Mouse (Mus musculus): ENCODE results near the gene Tmem179b. TPM values are rescaled to one million over a fixed set of nuclear protein-coding genes. Genes with fewer than 3 reads are reported as not detected.

Gene Tmem179b
- polyA plus RNA-seq, 1 experiment from 2014 or later, result 60.9 TPM

Small RNAs within 50 kb of the gene (microRNA-seq; reads per million reads assigned to microRNA genes)
- gene Mir6992, result not detected

Other genes with a start within 250 kb of the Tmem179b start
- gene Slc22a8, start 183.2 kb downstream of the Tmem179b start, polyA plus RNA-seq (2015; fragmentation: Nextera tagmentation; extraction: Ambion mirVana), result 0.04 and 0.11 TPM in 2 replicates
- not detected in 2 replicates for gene Slc22a6, start 156.4 kb downstream of the Tmem179b start, polyA plus RNA-seq (2015; fragmentation: Nextera tagmentation; extraction: Ambion mirVana)
- gene Chrm1, start 110.7 kb downstream of the Tmem179b start, polyA plus RNA-seq (2015; fragmentation: Nextera tagmentation; extraction: Ambion mirVana), result 0.09 TPM in 2 replicates
- 66.4 and 68.8 TPM in 2 replicates for gene Slc3a2, start 51.1 kb downstream of the Tmem179b start, polyA plus RNA-seq (2015; fragmentation: Nextera tagmentation; extraction: Ambion mirVana)
- gene Wdr74, start 38.6 kb downstream of the Tmem179b start, polyA plus RNA-seq (2015; fragmentation: Nextera tagmentation; extraction: Ambion mirVana), result 53.5 and 54.9 TPM in 2 replicates
- 0.63 and 0.74 TPM in 2 replicates for gene 1700092M07Rik, start 33.7 kb downstream of the Tmem179b start, polyA plus RNA-seq (2015; fragmentation: Nextera tagmentation; extraction: Ambion mirVana)
- 91.5 and 91.7 TPM in 2 replicates for gene Stx5a, start 33.1 kb downstream of the Tmem179b start, polyA plus RNA-seq (2015; fragmentation: Nextera tagmentation; extraction: Ambion mirVana)
- 134 and 145 TPM in 2 replicates for gene Nxf1, start 17.4 kb downstream of the Tmem179b start, polyA plus RNA-seq (2015; fragmentation: Nextera tagmentation; extraction: Ambion mirVana)
- gene Tmem223, start 3.5 kb downstream of the Tmem179b start, polyA plus RNA-seq (2015; fragmentation: Nextera tagmentation; extraction: Ambion mirVana), result 138 and 158 TPM in 2 replicates
- 17.4 and 19.3 TPM in 2 replicates for gene Taf6l, start 11.9 kb upstream of the Tmem179b start, polyA plus RNA-seq (2015; fragmentation: Nextera tagmentation; extraction: Ambion mirVana)
- 126 and 128 TPM in 2 replicates for gene Polr2g, start 24.1 kb upstream of the Tmem179b start, polyA plus RNA-seq (2015; fragmentation: Nextera tagmentation; extraction: Ambion mirVana)
- gene Zbtb3, start 28.1 kb upstream of the Tmem179b start, polyA plus RNA-seq (2015; fragmentation: Nextera tagmentation; extraction: Ambion mirVana), result 3.5 and 4.3 TPM in 2 replicates
- gene Ttc9c, start 44.9 kb upstream of the Tmem179b start, polyA plus RNA-seq (2015; fragmentation: Nextera tagmentation; extraction: Ambion mirVana), result 35.5 and 37.7 TPM in 2 replicates
- 3.2 and 3.3 TPM in 2 replicates for gene Hnrnpul2, start 45.5 kb upstream of the Tmem179b start, polyA plus RNA-seq (2015; fragmentation: Nextera tagmentation; extraction: Ambion mirVana)
- not detected in 2 replicates for gene AC129217.1, start 55.3 kb upstream of the Tmem179b start, polyA plus RNA-seq (2015; fragmentation: Nextera tagmentation; extraction: Ambion mirVana)
- 43.9 and 44.3 TPM in 2 replicates for gene Bscl2, start 63.0 kb upstream of the Tmem179b start, polyA plus RNA-seq (2015; fragmentation: Nextera tagmentation; extraction: Ambion mirVana)
- 1.2 and 1.4 TPM in 2 replicates for gene Gng3, start 64.7 kb upstream of the Tmem179b start, polyA plus RNA-seq (2015; fragmentation: Nextera tagmentation; extraction: Ambion mirVana)
- 1.9 and 2.8 TPM in 2 replicates for gene Lrrn4cl, start 76.3 kb upstream of the Tmem179b start, polyA plus RNA-seq (2015; fragmentation: Nextera tagmentation; extraction: Ambion mirVana)
- gene Ubxn1, start 97.0 kb upstream of the Tmem179b start, polyA plus RNA-seq (2015; fragmentation: Nextera tagmentation; extraction: Ambion mirVana), result 130 and 133 TPM in 2 replicates
- 62.7 and 64.0 TPM in 2 replicates for gene Uqcc3, start 106.5 kb upstream of the Tmem179b start, polyA plus RNA-seq (2015; fragmentation: Nextera tagmentation; extraction: Ambion mirVana)
- gene Lbhd1, start 109.3 kb upstream of the Tmem179b start, polyA plus RNA-seq (2015; fragmentation: Nextera tagmentation; extraction: Ambion mirVana), result 25.2 and 42.5 TPM in 2 replicates
- not detected in 2 replicates for gene Gm49403, start 109.5 kb upstream of the Tmem179b start, polyA plus RNA-seq (2015; fragmentation: Nextera tagmentation; extraction: Ambion mirVana)
- 39.7 and 54.5 TPM in 2 replicates for gene 1810009A15Rik, start 114.4 kb upstream of the Tmem179b start, polyA plus RNA-seq (2015; fragmentation: Nextera tagmentation; extraction: Ambion mirVana)
- not detected in 2 replicates for gene Gm49416, start 114.5 kb upstream of the Tmem179b start, polyA plus RNA-seq (2015; fragmentation: Nextera tagmentation; extraction: Ambion mirVana)
- 24.8 and 27.6 TPM in 2 replicates for gene Ints5, start 118.5 kb upstream of the Tmem179b start, polyA plus RNA-seq (2015; fragmentation: Nextera tagmentation; extraction: Ambion mirVana)
- 56.7 and 62.6 TPM in 2 replicates for gene Ganab, start 123.6 kb upstream of the Tmem179b start, polyA plus RNA-seq (2015; fragmentation: Nextera tagmentation; extraction: Ambion mirVana)
- gene B3gat3, start 145.9 kb upstream of the Tmem179b start, polyA plus RNA-seq (2015; fragmentation: Nextera tagmentation; extraction: Ambion mirVana), result 32.7 and 38.0 TPM in 2 replicates
- 2.2 and 2.4 TPM in 2 replicates for gene Rom1, start 154.9 kb upstream of the Tmem179b start, polyA plus RNA-seq (2015; fragmentation: Nextera tagmentation; extraction: Ambion mirVana)
- 16.0 and 17.2 TPM in 2 replicates for gene Eml3, start 155.1 kb upstream of the Tmem179b start, polyA plus RNA-seq (2015; fragmentation: Nextera tagmentation; extraction: Ambion mirVana)
- 92.1 and 96.0 TPM in 2 replicates for gene Mta2, start 167.4 kb upstream of the Tmem179b start, polyA plus RNA-seq (2015; fragmentation: Nextera tagmentation; extraction: Ambion mirVana)
- gene Tut1, start 179.4 kb upstream of the Tmem179b start, polyA plus RNA-seq (2015; fragmentation: Nextera tagmentation; extraction: Ambion mirVana), result 17.5 and 18.4 TPM in 2 replicates
- gene Eef1g, start 192.6 kb upstream of the Tmem179b start, polyA plus RNA-seq (2015; fragmentation: Nextera tagmentation; extraction: Ambion mirVana), result 239 and 240 TPM in 2 replicates
- gene Ahnak, start 214.8 kb upstream of the Tmem179b start, polyA plus RNA-seq (2015; fragmentation: Nextera tagmentation; extraction: Ambion mirVana), result 28.7 and 36.5 TPM in 2 replicates